Mouse (Mus musculus) bone marrow macrophage, adult 2 months (primary cell): ENCODE measurements around the gene Hrh3.

Experiments used
- CTCF ChIP-seq: IDR thresholded peaks from 2 replicates; pipeline ENCODE4 v1.5.1; 2012; ENCODE audit warnings: low read depth, mild to moderate bottlenecking, low read length, moderate library complexity
- POLR2A ChIP-seq: IDR thresholded peaks from 2 replicates; pipeline ENCODE4 v1.6.1; 2012; ENCODE audit warnings: mild to moderate bottlenecking, low read depth, low read length, borderline replicate concordance

DNA sequence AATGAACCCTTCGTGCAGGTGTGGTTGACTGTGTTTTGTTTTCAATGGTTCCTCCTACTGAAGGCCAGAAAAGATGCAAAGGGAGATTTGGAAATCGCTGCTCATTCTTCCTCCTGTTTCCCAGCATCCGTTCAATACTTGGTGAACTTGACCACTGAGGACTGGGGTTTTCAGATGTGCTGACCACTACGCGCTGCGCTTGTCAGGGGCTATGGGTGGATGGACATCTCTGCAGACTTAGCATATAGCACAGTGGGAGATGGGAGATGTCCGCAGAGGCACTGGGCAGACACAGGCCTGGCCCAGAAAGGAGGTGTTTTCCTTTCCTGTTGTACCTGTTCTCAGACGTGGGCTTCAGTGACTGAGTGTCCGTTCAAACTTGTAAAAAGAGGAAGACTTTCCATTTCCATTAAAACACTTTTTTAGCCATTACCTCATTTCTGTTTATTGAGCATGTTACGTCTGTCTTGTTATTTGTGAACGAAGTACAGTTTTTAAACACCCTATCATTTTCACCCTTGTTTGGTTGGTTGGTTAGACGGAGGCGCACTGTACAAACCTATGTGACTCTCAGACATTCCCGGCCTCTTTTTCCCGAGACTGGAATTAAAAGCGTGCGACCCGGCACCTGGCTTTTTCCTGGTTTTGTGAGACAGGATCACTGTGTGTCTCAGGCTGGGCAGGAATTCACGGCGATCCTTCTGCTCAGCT, 34.4 kb downstream of the Hrh3 start:
- TF ChIP-seq CTCF (no peak), POLR2A (no peak)
